Mouse (Mus musculus) thymus, postnatal 0 days (tissue): ENCODE measurements around the gene Polr3f. TPM values are rescaled to one million over a fixed set of nuclear protein-coding genes. Genes with fewer than 3 reads are reported as not detected.
A peak's percentile ranks its signal among the peaks of the same experiment; 100 is the strongest.

Source experiments
- DNase-seq: peaks from one replicate; pipeline ENCODE4 v3.0.0-alpha.2; 2015; ENCODE audit warnings: low spot score
- polyA plus RNA-seq: library from polyadenylated mRNA; unstranded; fragments of >200 nt; fragmentation: Nextera tagmentation; extraction: Ambion mirVana; gene quantifications from 2 replicates; pipeline ENCODE4 v1.2.1, GENCODE M21; 2015

Gene Polr3f
- 19.0 and 21.5 TPM in 2 replicates for polyA plus RNA-seq

GRCm38 (mm10) chr2:144526981-144527820 lies at the start of gene Polr3f, which contains the start of gene Dzank1:
Gene Polr3f (plus strand): TSS chr2:144527718.
Gene Dzank1 (minus strand): TSS chr2:144527414.
- peak; percentile 97 for DNase-seq

GRCm38 (mm10) chr2:144479421-144479820 lies 48.1 kb upstream of the Polr3f start:
- DNase-seq, result no peak

- no peak for DNase-seq
Measured at GRCm38 (mm10) chr2:144484084-144484483, 43.4 kb upstream of the Polr3f start.

DNA sequence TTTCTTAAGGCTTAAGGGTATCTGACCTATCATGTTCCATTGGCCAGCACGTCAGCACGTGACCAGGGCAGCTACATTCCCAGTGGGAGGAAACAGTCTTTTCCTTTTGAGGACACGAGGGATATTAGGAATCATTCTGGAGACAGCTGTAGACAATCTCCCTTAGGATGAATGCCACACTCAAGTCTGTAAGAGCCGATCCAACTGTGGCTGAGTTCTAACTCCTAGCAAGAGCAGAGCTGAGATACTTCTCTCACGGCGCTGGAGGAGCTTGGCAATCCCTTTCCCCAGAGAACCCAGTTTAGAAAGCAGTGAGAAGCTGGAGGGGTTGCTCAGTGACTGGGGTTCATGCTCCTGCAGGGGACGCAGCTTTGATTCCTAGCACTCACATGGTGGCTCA lies 42.1 kb upstream of the Polr3f start:
- no peak for DNase-seq

DNA sequence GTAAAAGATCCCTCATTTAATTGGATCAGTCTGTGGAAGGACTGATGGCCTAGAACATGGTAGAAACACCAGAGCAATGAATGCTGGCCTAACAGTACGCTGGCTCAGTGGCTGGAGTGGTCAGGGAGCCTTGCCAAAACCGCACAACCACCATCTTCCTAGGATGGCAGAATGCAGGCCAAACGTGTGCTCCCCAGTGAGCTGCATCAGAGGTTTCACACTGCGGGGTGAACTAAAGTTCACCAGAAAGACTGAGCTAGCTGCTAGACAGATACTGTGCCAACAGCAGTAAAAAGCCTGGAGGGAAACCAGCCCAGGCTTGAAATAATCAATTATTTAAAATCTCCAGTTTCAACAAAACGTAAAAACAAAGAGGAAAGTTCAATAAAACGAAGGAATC lies 40.0 kb upstream of the Polr3f start:
- no peak for DNase-seq

DNA sequence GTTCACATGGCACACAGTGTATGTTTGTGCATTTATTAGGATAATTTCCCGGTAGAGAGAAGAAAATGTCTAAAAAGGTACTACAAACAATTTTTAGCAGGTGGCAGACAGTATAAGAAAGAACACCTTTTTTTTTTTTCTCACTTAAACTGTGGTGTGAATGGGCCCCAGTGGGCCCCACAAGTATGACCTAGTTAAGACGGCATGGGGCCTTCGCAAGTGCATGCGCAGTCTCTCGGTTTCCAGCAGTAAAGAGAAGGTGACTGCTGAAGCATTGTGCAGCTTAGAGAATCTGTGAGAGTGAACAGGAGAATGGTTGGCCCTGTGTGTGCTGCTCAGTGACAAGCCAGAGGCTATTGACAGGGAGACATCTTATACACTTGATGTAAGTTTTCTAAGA lies 38.2 kb upstream of the Polr3f start:
- peak; percentile 26 for DNase-seq

- no peak for DNase-seq
Measured at GRCm38 (mm10) chr2:144502134-144502533, 25.4 kb upstream of the Polr3f start.

DNA sequence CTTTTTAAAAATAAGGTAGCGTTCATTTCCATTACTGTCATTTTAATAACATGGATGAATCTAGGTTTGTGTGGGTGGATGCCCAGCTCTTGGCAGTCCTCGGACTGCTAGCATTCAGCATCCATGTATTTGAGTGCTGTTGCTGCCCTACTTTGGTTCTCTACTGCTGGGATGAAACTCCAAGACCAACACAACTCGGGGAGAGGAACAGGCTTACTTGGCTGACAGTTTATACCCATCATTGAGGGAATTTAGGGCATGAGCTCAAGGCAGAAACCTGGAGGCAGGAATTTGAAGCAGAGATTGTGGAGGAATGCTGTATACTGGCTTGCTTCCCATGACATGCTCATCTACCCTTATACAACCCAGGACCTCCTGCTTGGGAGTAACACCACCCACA lies 12.9 kb upstream of the Polr3f start:
- no peak for DNase-seq

- no peak for DNase-seq
Measured at GRCm38 (mm10) chr2:144519772-144520171, 7.7 kb upstream of the Polr3f start.

- no peak for DNase-seq
Measured at GRCm38 (mm10) chr2:144525856-144526255, 1.7 kb upstream of the Polr3f start.

GRCm38 (mm10) chr2:144527821-144528174 lies 280 bp downstream of the Polr3f start:
- no peak for DNase-seq

DNA sequence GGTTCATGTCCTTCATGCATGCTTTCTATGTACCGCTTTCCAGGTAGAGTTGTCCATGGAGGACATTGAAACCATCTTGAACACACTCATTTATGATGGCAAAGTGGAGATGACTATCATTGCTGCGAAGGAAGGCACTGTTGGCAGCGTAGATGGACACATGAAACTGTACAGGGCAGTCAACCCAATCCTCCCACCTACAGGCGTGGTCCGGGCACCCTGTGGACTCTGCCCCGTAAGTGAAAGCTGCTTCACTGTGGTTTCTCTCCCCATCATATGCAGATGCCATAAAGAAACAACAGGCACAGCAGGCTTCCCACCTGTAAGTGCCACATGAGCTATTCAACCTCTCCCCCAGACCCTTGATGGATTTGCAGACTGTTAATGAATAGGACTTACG lies 9.6 kb downstream of the Polr3f start:
- no peak for DNase-seq

DNA sequence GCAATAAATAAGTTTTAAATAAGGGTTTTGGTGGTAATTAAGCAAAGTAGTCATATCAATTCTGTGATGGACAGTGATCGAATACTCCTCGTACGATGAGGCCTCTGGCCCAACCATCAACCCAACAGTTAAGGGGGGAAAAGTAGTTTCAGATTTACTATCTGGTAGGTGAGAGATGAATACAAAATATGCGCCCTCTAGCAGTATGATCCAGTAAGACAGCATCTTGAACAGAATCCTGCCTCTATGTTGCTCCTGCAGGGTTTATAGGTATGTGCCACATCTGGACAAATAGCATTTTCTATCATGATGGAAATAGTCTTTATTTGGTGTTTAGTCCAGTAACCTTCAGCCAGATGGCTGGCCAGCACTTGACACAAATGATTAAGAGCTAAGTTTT lies 13.7 kb downstream of the Polr3f start:
- DNase-seq, result peak; percentile 22

DNA sequence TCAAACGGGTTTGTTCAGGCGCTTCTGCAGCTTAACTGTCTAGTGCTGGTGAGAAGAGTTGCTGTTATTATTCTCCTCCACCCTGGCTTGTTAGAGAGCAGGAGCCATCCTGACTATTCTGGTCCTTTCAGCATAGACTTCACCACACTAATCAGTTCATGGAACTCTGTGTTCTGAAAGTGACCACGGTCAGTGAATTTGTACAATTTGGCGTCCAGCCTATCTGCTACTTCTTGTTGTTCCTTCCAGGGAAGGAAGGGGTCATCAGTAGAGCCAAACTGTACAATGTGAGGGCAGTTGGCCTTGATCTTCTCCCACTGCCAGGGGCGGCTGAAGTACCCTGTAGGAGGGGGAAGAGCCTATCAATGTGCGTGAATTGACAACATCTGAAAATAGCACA lies 16.2 kb downstream of the Polr3f start:
- no peak for DNase-seq

DNA sequence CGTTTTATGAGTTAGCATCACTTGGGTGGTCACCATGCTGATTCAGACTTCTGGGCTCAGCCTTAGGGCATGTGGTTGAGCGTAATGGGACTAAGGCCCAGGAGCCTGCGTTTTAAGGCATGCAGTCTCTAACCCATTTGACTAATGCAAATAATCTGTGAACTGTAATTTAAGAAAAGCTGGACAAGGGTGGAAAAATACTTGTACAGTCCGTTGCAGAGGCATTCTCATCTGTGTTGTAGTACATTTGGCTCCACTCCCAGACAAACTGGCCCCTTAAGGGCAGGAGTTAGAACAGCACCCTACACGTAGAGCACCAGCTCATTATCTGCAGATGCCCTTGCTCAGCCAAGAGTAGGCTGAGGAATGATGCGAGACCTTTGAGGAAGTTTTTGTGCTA lies 17.1 kb downstream of the Polr3f start:
- DNase-seq, result no peak

GRCm38 (mm10) chr2:144545061-144545460 lies 17.5 kb downstream of the Polr3f start:
- DNase-seq, result no peak

DNA sequence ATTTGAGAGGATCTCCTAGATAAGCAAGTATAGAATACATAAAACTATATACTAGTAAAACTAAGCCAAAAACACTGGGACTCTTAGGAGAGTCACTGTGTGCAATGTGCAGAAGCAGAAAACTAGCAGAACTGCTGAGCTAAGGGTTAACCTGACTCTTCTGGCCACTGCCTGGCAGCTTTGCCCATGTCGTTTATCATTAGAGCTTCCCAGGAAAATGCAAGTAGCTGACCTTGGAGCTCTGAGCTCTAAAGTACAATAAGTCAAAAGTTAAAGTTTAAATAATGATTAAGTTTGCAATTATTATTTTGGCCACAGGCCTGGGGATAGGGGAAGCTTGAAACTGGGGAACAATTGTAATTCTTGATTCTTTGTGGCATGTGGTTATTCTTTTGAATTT lies 18.0 kb downstream of the Polr3f start:
- no peak for DNase-seq

DNA sequence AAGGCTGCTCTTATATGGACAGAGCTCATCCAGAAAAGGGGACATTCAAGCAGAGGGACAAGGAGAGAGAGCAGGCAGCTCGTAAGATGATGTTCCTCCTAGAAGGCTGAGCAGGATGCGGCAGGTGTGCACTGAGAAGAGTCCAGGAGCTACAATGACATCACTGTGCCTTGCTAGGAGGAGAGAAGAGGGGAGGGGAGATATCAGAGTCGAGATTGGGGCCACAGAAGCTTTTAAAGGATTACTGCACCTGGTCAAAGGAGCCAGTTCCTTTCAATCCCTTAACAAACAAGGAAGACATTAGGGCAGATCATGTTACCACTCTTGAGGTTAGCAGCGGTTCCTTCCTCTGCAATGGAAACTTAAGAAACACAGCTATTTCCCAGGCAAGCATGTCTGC lies 20.0 kb downstream of the Polr3f start:
- DNase-seq, result no peak

GRCm38 (mm10) chr2:144550529-144550928 lies 23.0 kb downstream of the Polr3f start, which contains the start of gene Rbbp9:
Gene Rbbp9 (minus strand): TSS chr2:144550869.
- peak; percentile 62 for DNase-seq

- no peak for DNase-seq
Measured at GRCm38 (mm10) chr2:144553905-144554304, 26.4 kb downstream of the Polr3f start.

DNA sequence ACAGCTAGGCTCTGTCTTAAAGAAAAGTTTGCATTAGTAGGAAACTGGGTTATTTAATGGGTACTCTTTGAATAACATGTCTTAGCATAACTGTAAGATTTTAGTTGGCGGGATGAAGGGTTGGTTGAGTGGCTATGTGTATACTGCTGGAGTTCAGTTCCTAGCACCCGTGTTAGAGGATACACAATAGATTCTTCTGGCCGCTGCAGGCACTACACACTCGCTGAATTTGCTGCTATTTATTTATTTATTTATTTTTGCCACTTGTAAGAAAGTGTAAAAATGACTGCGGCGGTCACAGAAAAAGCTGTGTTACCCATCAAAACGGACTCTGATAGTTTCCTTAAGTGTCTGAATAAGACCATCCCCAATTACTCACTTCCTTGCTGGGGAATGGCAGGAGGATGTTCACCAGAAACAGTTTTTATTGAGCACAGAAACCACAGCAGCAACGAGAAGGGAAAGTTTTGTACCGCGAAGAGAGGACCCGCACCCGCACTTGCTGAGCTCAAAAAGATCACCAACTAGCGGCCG lies 27.8 kb downstream of the Polr3f start:
- DNase-seq, result no peak

GRCm38 (mm10) chr2:144555820-144556552 lies 28.5 kb downstream of the Polr3f start, which contains the start of gene Sec23b:
Gene Sec23b (plus strand): TSS chr2:144556229.
- DNase-seq, result peak; percentile 96
